Mouse (Mus musculus): ENCODE measurements around the gene Caln1. TPM values are rescaled to one million over a fixed set of nuclear protein-coding genes. Genes with fewer than 3 reads are reported as not detected.

Gene Caln1
- total RNA-seq, 2 experiments from 2014 or later = 135 to 142 TPM

GRCm38 (mm10) chr5:130813089-130813488, 443.8 kb downstream of the Caln1 start:
- DNase-seq = no peak

GRCm38 (mm10) chr5:130815352-130815751, 446.1 kb downstream of the Caln1 start:
- no peak for DNase-seq

GRCm38 (mm10) chr5:130820021-130820648, 450.9 kb downstream of the Caln1 start:
- DNase-seq = no peak

- DNase-seq = no peak
Measured at GRCm38 (mm10) chr5:130820661-130821060, 451.4 kb downstream of the Caln1 start.

- no peak for DNase-seq
Measured at GRCm38 (mm10) chr5:130825797-130826196, 456.5 kb downstream of the Caln1 start.

- no peak for DNase-seq
Measured at GRCm38 (mm10) chr5:130848562-130848961, 479.3 kb downstream of the Caln1 start.

- no peak for DNase-seq
Measured at GRCm38 (mm10) chr5:130849610-130850009, 480.4 kb downstream of the Caln1 start.

- no peak for DNase-seq
Measured at GRCm38 (mm10) chr5:130852182-130852581, 482.9 kb downstream of the Caln1 start.

GRCm38 (mm10) chr5:130853371-130853770, 484.1 kb downstream of the Caln1 start:
- DNase-seq = peak; percentile 84 to 87

GRCm38 (mm10) chr5:130854430-130854829, 485.2 kb downstream of the Caln1 start:
- peak; percentile 23 to 39 for DNase-seq

- peak in 1 of 2 experiments; percentile 47 for DNase-seq
Measured at GRCm38 (mm10) chr5:130858148-130858547, 488.9 kb downstream of the Caln1 start.

- no peak for DNase-seq
Measured at GRCm38 (mm10) chr5:130858706-130859105, 489.5 kb downstream of the Caln1 start.

GRCm38 (mm10) chr5:130859736-130860135, 490.5 kb downstream of the Caln1 start:
- no peak for DNase-seq

GRCm38 (mm10) chr5:130862302-130862701, 493.0 kb downstream of the Caln1 start:
- DNase-seq = peak; percentile 58 to 60

- DNase-seq = no peak
Measured at GRCm38 (mm10) chr5:130869869-130870268, 500.6 kb downstream of the Caln1 start.

- no peak for DNase-seq
Measured at GRCm38 (mm10) chr5:130871086-130871485, 501.8 kb downstream of the Caln1 start.

- DNase-seq = no peak
Measured at GRCm38 (mm10) chr5:130875391-130875790, 506.1 kb downstream of the Caln1 start.

GRCm38 (mm10) chr5:130880331-130880730, 511.1 kb downstream of the Caln1 start:
- DNase-seq = no peak

- DNase-seq = no peak
Measured at GRCm38 (mm10) chr5:130891735-130892134, 522.5 kb downstream of the Caln1 start.

- DNase-seq = no peak
Measured at GRCm38 (mm10) chr5:130895991-130896390, 526.7 kb downstream of the Caln1 start.
